Mouse (Mus musculus): ENCODE data around the gene Kirrel2. TPM values are rescaled to one million over a fixed set of nuclear protein-coding genes. Genes with fewer than 3 reads are reported as not detected.

Kirrel2 gene
- 0.09 and 0.23 TPM in 2 replicates for polyA plus RNA-seq (2015; fragmentation: Nextera tagmentation; extraction: Ambion mirVana)

DNA sequence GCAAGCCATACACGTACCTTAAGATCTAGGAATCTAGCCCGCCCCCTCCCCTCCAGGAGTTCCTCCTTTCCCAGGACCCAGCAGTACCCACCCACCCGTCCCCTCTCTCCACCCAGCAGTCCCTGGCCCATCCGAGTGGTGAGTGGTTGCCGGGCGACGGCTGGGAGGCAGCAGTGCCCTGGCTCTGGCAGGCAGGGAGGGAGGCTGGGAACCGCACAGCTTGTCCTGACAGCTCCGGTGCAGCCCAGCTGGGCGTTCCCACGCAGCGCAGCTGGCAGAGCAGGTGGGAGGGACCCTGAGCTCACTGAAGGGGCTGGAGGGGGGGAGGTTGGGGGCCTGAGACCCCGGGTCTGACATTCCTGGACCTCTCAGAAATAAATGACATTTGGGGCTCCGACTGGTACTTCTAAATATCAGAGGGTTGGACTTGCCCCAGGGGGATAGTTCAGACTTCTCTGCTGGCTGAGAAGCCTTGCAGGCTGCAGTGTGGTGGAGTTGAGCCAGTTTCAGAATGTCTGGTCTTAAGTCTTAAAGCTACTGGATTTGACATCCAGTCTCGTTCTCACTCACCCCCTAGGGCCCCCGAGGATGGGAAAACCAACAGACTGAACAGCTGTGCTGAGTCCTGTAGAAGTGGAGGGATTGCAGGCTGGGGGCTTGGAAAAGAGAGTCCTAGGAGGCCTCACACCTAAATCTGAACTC lies at the start of gene Kirrel2, which contains the start of gene Nphs1:
Kirrel2 (minus strand) TSS at position 62 of the 702 bp plus-strand sequence.
Nphs1 (plus strand) TSS at position 687 of the 702 bp plus-strand sequence.

DNA sequence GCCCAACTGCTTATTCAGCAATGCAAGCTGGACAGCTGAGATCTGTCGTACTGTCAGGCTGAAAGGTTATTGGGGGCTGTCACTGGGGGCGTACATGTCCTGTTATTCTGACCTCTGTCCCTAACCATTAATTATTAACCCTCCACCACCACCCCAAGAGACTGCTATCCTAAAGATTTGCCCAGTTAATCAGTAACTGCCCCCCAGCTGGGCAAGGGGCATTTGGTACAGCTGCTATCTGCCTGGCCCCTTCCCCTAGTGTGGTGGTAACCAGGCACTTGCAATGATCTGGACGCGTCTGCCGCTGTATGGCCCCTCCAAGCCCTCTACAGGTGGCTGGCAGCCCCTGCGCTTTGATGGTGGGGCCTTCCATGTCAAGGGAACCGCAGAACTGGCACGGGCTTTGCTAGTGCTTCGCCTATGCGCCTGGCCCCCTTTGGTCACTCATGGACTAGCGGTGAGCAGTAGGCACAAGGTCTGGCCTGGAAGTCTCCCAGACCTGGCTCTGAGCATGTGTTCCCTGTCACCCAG lies 36.0 kb upstream of the Kirrel2 start, which contains the start of gene Prodh2:
Prodh2 (plus strand) TSS at position 222 of the 531 bp plus-strand sequence.

GRCm38 (mm10) chr7:30444971-30445751 lies 12.3 kb downstream of the Kirrel2 start, which contains the start of gene Aplp1:
Gene Aplp1, minus strand, starts transcription at chr7:30445535.

DNA sequence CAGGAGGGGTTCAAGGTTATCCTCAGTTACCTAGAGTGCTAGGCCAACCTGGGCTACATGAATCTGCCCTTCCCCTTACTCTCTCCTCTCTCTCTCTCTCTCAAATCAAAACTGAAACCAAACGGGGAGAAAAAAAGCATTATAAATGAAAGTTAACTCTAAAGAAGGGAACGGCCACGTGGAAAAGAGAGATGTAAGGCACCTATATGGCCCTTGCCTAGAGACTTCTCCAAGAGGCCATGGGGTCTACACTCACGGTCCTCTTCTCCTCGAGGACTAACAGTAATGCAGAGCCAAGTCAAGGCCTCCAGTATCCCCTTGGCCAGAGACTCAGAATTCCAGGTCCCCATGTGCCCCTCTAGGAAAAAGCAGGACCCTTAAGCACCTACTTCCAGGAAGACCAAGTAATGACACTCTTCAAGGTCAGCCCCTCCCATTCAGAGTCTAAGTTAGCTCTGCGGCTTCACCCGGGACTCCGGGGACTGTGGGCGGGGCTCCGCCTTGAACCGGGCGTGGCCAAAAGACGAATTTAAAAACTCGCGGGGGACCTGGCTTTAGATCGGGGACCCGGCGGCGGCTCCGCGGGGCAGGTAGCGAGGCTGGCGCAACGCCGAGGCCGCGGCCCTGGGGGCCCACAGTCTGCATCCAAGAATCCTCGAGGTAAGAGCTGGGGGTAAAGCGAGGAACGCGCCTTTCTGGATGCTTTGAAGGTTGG lies 36.2 kb downstream of the Kirrel2 start, which contains the start of gene Nfkbid:
Nfkbid (plus strand) TSS at position 558 of the 715 bp plus-strand sequence.

GRCm38 (mm10) chr7:30419561-30420499 lies 37.7 kb downstream of the Kirrel2 start, which contains the start of gene Hcst:
Gene Hcst, minus strand, starts transcription at chr7:30419854.

DNA sequence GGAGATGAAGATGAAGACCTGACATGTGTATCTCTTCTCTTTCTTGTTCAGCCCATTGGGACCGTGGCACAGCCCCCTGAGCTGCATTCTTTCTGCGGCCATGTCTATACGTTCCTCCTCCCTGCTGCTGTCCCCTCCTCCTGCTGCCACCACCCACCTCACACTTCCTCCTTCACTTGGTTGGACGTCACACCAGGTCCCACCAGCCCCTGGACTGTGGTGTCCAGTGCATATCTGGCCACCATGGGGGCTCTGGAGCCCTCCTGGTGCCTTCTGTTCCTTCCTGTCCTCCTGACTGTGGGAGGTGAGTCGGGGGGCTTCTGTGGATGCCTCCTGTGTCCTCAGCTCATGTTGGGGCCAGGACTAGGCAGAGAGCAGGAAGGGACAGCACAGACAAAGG lies 43.9 kb downstream of the Kirrel2 start, which contains the start of gene Tyrobp:
Tyrobp (plus strand) TSS at position 165 of the 400 bp plus-strand sequence.

Other genes starting within 250 kb of the Kirrel2 start
- 125 and 135 TPM in 2 replicates for gene Polr2i, start 225.7 kb downstream of the Kirrel2 start, polyA plus RNA-seq (2015; fragmentation: Nextera tagmentation; extraction: Ambion mirVana)
- 84.9 and 101 TPM in 2 replicates for gene Tbcb, start 225.4 kb downstream of the Kirrel2 start, polyA plus RNA-seq (2015; fragmentation: Nextera tagmentation; extraction: Ambion mirVana)
- 1.5 and 1.8 TPM in 2 replicates for gene Ovol3, start 222.0 kb downstream of the Kirrel2 start, polyA plus RNA-seq (2015; fragmentation: Nextera tagmentation; extraction: Ambion mirVana)
- 0.44 and 0.58 TPM in 2 replicates for gene Thap8, start 177.6 kb downstream of the Kirrel2 start, polyA plus RNA-seq (2015; fragmentation: Nextera tagmentation; extraction: Ambion mirVana)
- gene Wdr62, start 177.3 kb downstream of the Kirrel2 start, polyA plus RNA-seq (2015; fragmentation: Nextera tagmentation; extraction: Ambion mirVana): 2.5 and 3.6 TPM in 2 replicates
- gene Clip3, start 166.0 kb downstream of the Kirrel2 start, polyA plus RNA-seq (2015; fragmentation: Nextera tagmentation; extraction: Ambion mirVana): 10.4 and 11.7 TPM in 2 replicates
- 47.9 and 48.6 TPM in 2 replicates for gene Alkbh6, start 149.0 kb downstream of the Kirrel2 start, polyA plus RNA-seq (2015; fragmentation: Nextera tagmentation; extraction: Ambion mirVana)
- 4.4 and 5.0 TPM in 2 replicates for gene Syne4, start 142.9 kb downstream of the Kirrel2 start, polyA plus RNA-seq (2015; fragmentation: Nextera tagmentation; extraction: Ambion mirVana)
- 1.6 TPM in 1 of 2 replicates, not detected in the other for gene E130208F15Rik, start 135.9 kb downstream of the Kirrel2 start, polyA plus RNA-seq (2015; fragmentation: Nextera tagmentation; extraction: Ambion mirVana)
- 19.2 and 19.3 TPM in 2 replicates for gene Sdhaf1, start 133.8 kb downstream of the Kirrel2 start, polyA plus RNA-seq (2015; fragmentation: Nextera tagmentation; extraction: Ambion mirVana)
- gene Lrfn3, start 94.9 kb downstream of the Kirrel2 start, polyA plus RNA-seq (2015; fragmentation: Nextera tagmentation; extraction: Ambion mirVana): 1.1 TPM in 2 replicates
- gene Tyrobp, start 43.9 kb downstream of the Kirrel2 start, polyA plus RNA-seq (2015; fragmentation: Nextera tagmentation; extraction: Ambion mirVana): 68.8 and 91.3 TPM in 2 replicates
- gene Hcst, start 37.8 kb downstream of the Kirrel2 start, polyA plus RNA-seq (2015; fragmentation: Nextera tagmentation; extraction: Ambion mirVana): 2.9 and 3.6 TPM in 2 replicates
- 0.27 and 0.44 TPM in 2 replicates for gene Nfkbid, start 36.0 kb downstream of the Kirrel2 start, polyA plus RNA-seq (2015; fragmentation: Nextera tagmentation; extraction: Ambion mirVana)
- 2.2 and 2.6 TPM in 2 replicates for gene Aplp1, start 12.2 kb downstream of the Kirrel2 start, polyA plus RNA-seq (2015; fragmentation: Nextera tagmentation; extraction: Ambion mirVana)
- gene Nphs1, start 625 bp upstream of the Kirrel2 start, polyA plus RNA-seq (2015; fragmentation: Nextera tagmentation; extraction: Ambion mirVana): 0.10 TPM in 1 of 2 replicates, not detected in the other
- 0.07 TPM in 1 of 2 replicates, not detected in the other for gene Prodh2, start 35.9 kb upstream of the Kirrel2 start, polyA plus RNA-seq (2015; fragmentation: Nextera tagmentation; extraction: Ambion mirVana)
- 1.6 and 1.7 TPM in 2 replicates for gene Arhgap33, start 77.4 kb upstream of the Kirrel2 start, polyA plus RNA-seq (2015; fragmentation: Nextera tagmentation; extraction: Ambion mirVana)
- 249 and 337 TPM in 2 replicates for gene Hspb6, start 94.5 kb upstream of the Kirrel2 start, polyA plus RNA-seq (2015; fragmentation: Nextera tagmentation; extraction: Ambion mirVana)
- gene Proser3, start 94.6 kb upstream of the Kirrel2 start, polyA plus RNA-seq (2015; fragmentation: Nextera tagmentation; extraction: Ambion mirVana): 3.3 TPM in 2 replicates
- gene Lin37, start 102.1 kb upstream of the Kirrel2 start, polyA plus RNA-seq (2015; fragmentation: Nextera tagmentation; extraction: Ambion mirVana): 27.5 and 27.9 TPM in 2 replicates
- gene U2af1l4, start 105.6 kb upstream of the Kirrel2 start, polyA plus RNA-seq (2015; fragmentation: Nextera tagmentation; extraction: Ambion mirVana): 84.5 and 85.4 TPM in 2 replicates
- 3.2 and 3.3 TPM in 2 replicates for gene Gm49396, start 105.7 kb upstream of the Kirrel2 start, polyA plus RNA-seq (2015; fragmentation: Nextera tagmentation; extraction: Ambion mirVana)
- 120 and 135 TPM in 2 replicates for gene Psenen, start 105.9 kb upstream of the Kirrel2 start, polyA plus RNA-seq (2015; fragmentation: Nextera tagmentation; extraction: Ambion mirVana)
- 0.66 and 1.7 TPM in 2 replicates for gene Igflr1, start 107.7 kb upstream of the Kirrel2 start, polyA plus RNA-seq (2015; fragmentation: Nextera tagmentation; extraction: Ambion mirVana)
- gene Kmt2b, start 131.0 kb upstream of the Kirrel2 start, polyA plus RNA-seq (2015; fragmentation: Nextera tagmentation; extraction: Ambion mirVana): 3.0 and 3.9 TPM in 2 replicates
- gene Zbtb32, start 141.2 kb upstream of the Kirrel2 start, polyA plus RNA-seq (2015; fragmentation: Nextera tagmentation; extraction: Ambion mirVana): 0.10 and 0.15 TPM in 2 replicates
- gene Upk1a, start 155.2 kb upstream of the Kirrel2 start, polyA plus RNA-seq (2015; fragmentation: Nextera tagmentation; extraction: Ambion mirVana): 0.39 and 0.53 TPM in 2 replicates
- 1,910 and 2,111 TPM in 2 replicates for gene Cox6b1, start 168.5 kb upstream of the Kirrel2 start, polyA plus RNA-seq (2015; fragmentation: Nextera tagmentation; extraction: Ambion mirVana)
- not detected in 2 replicates for gene Etv2, start 178.2 kb upstream of the Kirrel2 start, polyA plus RNA-seq (2015; fragmentation: Nextera tagmentation; extraction: Ambion mirVana)
- 65.4 and 67.4 TPM in 2 replicates for gene Rbm42, start 192.6 kb upstream of the Kirrel2 start, polyA plus RNA-seq (2015; fragmentation: Nextera tagmentation; extraction: Ambion mirVana)
- gene Haus5, start 207.3 kb upstream of the Kirrel2 start, polyA plus RNA-seq (2015; fragmentation: Nextera tagmentation; extraction: Ambion mirVana): 7.5 and 9.5 TPM in 2 replicates
- gene Pmis2, start 213.9 kb upstream of the Kirrel2 start, polyA plus RNA-seq (2015; fragmentation: Nextera tagmentation; extraction: Ambion mirVana): not detected in 2 replicates
- gene 2200002J24Rik, start 241.2 kb upstream of the Kirrel2 start, polyA plus RNA-seq (2015; fragmentation: Nextera tagmentation; extraction: Ambion mirVana): 0.33 TPM in 1 of 2 replicates, not detected in the other